Mouse (Mus musculus): Measurements from ENCODE around the gene Kif26b.

Gene Kif26b

DNA sequence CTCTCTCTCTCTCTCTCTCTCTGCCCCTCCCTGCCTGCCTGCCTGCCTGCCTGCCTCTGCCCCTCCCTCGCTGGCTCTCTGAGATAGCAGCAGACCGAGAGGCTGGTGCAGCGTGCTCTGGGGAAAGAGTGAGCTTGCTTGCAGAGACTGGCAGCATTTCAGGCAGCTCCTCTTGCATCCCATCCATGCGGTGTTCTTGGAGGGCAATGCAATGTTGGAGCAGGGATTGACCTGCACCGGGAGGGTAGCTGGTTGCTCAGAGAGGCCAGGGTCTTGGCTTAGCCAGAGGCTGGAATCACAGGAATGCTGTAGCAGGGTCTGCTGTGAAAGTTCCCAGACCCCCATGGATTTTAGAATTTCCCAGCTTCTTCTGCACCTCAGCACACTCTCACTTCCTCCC, 269.4 kb downstream of the Kif26b start:
- DNase-seq: peak; percentile 88

DNA sequence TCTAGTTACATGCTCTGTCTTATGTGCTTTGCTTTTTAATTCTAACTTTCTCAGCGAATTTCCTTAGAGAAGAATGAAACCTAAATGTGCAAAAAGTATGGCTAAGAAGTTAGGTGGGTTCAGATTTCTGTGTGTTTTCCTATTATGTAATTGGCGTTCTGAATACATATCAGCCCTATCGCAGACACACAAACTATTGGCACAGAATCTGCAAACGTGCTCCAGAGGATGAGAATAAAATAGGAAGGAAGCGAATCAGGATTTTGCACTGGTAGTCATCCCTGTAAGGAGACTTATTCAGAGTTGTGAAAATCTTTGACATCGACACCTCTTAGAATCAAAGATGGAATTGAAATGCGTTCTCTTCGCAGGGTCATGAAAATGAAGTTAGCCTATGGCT, 270.0 kb downstream of the Kif26b start:
- no peak for DNase-seq

DNA sequence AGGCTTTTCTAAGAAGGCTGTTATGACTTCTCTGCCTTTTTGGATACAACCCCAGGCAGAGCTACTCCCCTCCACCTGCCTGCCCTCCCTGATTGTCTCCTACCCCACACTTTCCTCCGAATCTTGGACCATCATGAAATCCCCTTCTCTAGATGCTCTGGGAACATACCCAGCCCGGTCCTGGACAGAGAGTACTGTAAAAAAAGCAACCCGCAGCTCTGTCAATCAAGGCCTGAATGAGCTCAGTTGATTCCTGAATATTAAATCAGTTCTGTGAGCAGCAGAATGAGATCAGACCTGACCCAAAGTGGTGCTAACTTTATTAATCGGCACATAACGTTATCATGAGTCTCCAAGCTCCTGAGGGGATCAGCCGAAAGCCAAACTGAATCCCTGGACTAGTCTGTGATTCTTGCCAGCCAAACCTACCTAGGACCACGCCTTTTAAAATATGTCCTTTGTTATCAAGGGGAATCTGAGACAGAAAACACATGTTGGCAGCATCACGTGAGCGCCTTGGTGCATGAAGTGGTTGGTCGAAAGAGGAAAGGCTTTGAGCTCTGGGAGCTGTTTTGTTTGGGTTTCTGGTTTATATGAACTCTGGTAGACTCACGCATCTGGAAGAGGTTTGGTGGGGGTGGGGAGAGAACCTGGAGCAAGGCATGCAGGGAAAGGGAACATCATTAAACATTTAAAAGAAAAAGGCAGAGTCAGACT, 271.1 kb downstream of the Kif26b start:
- DNase-seq: no peak

DNA sequence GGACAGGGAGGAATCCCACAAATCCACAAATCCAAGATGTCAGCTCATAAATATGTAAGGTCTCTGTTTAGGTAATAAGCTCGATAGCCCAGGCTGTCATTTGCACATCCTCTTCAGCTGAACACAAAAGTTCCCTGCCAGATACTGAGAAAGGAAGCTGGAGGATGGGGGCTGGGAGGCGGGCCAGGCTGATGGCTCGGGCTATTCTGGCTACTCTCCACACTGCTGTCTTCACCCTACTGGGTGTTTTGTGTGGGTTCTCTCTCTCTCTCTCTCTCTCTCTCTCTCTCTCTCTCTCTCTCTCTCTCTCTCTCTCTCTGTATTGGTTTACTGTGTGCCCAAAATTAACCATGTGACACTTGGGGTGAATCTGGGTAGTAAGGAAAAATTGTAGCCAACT, 274.2 kb downstream of the Kif26b start:
- peak; percentile 46 for DNase-seq

GRCm38 (mm10) chr1:178817476-178817875, 288.6 kb downstream of the Kif26b start:
- DNase-seq: no peak

GRCm38 (mm10) chr1:178819060-178819459, 290.1 kb downstream of the Kif26b start:
- no peak for DNase-seq

GRCm38 (mm10) chr1:178820079-178820478, 291.2 kb downstream of the Kif26b start:
- DNase-seq: no peak

GRCm38 (mm10) chr1:178820556-178821435, 291.9 kb downstream of the Kif26b start:
- no peak for DNase-seq

DNA sequence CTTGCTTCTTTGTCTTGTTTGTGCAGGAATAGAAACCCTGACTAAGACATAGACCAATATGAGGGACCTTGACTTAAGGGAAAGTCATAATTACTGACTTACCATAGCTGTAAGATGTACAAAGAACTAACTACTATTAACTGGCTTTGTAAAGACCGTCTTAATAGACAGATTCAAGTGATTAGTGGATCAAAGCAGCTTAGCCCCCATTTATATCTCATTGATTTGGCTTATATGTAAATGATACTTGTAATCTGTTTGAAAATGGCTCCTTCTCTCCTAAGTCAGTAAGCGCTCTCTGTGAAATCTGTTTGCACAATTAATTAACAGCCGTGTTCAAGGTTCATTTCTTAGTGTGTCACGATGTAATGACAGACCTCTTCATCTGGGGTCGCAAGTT, 295.9 kb downstream of the Kif26b start:
- DNase-seq: no peak

- no peak for DNase-seq
These were observed 298.3 kb downstream of the Kif26b start for GRCm38 (mm10) chr1:178827223-178827622.

DNA sequence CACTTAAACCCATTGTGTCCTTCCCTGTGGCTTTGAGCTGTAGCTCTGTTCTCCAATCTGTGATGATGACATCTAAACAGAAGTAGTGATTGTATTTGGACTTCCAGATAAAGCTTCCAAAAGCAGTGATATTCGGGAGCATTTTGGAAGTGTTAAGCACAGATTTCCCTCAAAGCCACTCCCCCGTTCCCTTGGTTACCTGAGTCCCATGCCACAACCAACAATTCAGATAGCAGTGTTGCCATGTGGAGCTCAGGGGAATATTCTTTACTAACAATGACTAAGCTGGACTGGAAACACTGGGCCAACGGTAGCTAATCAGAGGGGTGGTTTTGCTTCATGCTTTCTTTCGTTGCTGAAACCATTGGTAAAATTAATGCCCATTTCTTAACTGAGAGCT, 300.5 kb downstream of the Kif26b start:
- DNase-seq: no peak

- no peak for DNase-seq
These were observed 303.6 kb downstream of the Kif26b start for GRCm38 (mm10) chr1:178832571-178832970.

DNA sequence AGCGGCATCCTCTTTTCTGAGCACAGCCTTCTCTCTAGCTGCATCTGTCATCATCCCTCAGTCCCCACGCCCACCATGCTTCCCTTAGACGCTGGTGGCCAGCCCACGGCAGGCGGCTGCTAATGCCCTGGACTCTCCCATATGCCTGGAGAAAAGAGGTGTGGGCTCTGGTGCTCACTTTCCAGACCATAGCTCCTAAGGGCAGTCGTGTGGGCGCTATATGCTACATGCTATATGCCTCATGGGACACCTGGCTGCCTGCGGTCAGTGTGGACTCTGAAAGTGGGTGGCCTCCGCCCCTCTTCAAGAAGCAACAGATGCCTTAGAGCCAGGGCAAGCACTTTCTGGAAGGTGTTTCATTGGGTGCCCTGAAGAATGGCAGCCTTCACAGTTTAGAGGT, 306.9 kb downstream of the Kif26b start:
- DNase-seq: no peak

- DNase-seq: no peak
These were observed 308.1 kb downstream of the Kif26b start for GRCm38 (mm10) chr1:178836998-178837397.

GRCm38 (mm10) chr1:178838696-178839320, 309.9 kb downstream of the Kif26b start:
- DNase-seq: no peak

DNA sequence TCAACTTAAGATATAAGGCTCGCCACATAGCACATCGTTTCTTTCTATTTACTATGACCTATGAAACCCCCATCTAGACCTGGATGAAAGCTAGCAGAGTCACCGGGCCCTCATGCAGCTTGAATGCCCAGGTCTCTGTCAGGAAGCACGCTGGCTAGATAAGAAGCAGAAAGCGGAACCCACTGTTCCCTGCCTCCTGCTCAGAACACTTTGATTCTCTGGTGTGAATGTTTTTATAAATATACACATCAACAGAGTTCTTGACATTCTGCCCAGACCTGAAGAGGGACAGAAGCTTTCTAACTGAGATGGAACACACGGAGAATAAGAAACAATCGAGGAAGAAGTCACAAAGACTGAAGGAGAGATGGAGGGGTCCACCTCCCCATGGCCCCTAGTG, 311.4 kb downstream of the Kif26b start:
- DNase-seq: no peak

- DNase-seq: no peak
These were observed 315.9 kb downstream of the Kif26b start for GRCm38 (mm10) chr1:178844839-178845238.

GRCm38 (mm10) chr1:178847569-178847968, 318.6 kb downstream of the Kif26b start:
- DNase-seq: no peak

- peak; percentile 30 for DNase-seq
These were observed 319.6 kb downstream of the Kif26b start for GRCm38 (mm10) chr1:178848380-178849106.

DNA sequence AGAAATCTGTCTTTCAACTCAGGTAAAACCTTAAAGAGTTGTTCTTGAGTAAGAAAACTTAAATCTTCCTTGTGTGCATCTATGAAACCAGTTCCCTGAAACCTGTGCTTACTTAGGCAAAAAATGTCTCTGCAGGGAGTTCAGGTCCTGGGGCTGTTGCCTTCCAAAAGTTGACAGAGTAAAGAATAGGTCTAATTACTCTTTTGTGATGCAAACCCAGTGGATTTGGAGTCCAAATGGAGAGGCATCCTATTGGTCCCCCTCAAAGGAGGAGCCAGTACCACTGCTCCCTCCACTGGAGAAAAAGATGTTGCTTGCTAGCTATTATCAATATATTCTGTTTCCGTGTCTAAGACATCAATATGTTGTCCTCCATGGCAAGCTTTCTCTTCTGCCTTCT, 321.6 kb downstream of the Kif26b start:
- DNase-seq: no peak

DNA sequence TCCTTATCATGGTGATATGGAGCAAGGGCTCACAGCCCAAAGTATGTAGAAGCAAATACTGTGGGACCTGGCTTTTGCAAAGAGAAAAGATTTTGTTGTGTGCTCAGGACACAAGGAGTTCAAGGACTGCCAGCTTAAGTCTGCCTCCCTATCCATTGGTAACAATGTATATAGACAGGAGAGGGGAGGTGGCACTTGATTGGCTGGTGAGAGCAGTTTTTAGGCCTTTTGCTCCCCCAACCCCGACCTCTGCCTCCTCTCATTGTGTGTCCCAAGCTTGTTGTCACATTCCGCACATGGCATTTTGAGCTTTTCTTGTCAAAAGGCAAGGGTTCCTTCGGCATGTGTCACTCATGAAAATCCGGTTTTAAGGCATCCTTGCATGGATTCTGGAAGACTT, 326.0 kb downstream of the Kif26b start:
- no peak for DNase-seq

GRCm38 (mm10) chr1:178855974-178856373, 327.0 kb downstream of the Kif26b start:
- DNase-seq: no peak

Measured in cerebellum, adult 11-12 months (tissue).